Mouse (Mus musculus): Measurements from ENCODE around the gene Cpa1.

- no peak for TF ChIP-seq CTCF (IDR thresholded peaks at IDR 0.05; ENCODE audit: low read depth, low read length)
- TF ChIP-seq TAL1 (conservative IDR thresholded peaks at IDR 0.05; ENCODE audit: low read depth, low read length): no peak
- TF ChIP-seq GATA1 (IDR thresholded peaks at IDR 0.05; ENCODE audit: borderline replicate concordance, low read length): no peak
- no peak for TF ChIP-seq POLR2AphosphoS5 (IDR thresholded peaks at IDR 0.05; ENCODE audit: insufficient replicate concordance, low read depth, low read length)
Measured at GRCm38 (mm10) chr6:30652425-30653188, 13.6 kb downstream of the Cpa1 start.

Data from G1E (cell line).